Mouse (Mus musculus) ovary, adult 18-20 months (tissue): ENCODE results near the gene Tspan17.

ENCODE experiments used
- DNase-seq: peaks from one replicate; pipeline ENCODE4 v3.0.0; 2022; ENCODE audit warnings: low spot score, mixed read lengths

Gene Tspan17

DNA sequence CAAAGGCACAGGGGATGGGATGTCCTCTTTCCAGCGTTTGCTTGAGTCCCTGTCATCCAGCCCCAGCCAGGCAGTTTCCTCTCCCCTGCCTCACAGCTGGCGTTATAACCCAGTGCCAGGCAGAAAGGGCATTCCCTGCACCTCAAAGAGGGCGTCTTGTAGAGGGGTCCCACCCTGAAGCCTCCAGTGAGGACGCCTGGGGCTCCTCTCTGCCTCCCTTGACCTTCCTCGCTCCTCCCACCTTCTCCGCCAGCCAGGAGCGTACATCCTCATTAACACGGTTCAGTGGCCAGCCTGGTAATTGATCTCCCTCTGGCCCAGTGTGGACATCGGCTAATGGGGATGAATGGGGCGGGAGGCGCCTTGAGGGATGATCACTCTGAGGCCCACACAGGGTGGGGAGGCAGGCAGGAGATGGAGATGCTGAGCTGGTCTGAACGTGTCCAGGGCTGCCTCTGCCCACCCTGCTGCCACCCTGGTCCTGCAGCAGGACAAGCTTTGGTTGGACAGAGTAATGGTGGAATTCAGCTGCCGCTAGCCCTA is 17.3 kb downstream of the Tspan17 start:
- no peak for DNase-seq

DNA sequence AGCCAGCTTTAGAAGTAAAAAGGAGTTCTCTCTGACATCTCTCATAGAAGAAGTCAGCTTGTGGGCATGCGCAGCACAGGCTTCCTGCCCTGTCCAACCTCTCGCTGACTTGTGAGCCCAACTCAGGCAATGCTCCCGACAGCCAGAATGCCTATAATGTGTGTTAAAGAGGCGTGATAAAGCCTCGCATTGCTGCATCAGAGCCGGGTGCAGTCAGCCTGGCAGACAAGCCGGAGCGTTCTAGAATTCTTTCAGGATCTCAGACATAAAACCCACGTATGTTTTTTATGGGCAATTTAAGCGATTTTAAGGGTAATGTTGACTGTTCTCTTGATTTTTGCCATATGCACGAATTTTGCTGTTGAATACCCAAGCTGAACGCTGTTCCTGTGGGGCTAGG is 18.9 kb downstream of the Tspan17 start:
- no peak for DNase-seq

DNA sequence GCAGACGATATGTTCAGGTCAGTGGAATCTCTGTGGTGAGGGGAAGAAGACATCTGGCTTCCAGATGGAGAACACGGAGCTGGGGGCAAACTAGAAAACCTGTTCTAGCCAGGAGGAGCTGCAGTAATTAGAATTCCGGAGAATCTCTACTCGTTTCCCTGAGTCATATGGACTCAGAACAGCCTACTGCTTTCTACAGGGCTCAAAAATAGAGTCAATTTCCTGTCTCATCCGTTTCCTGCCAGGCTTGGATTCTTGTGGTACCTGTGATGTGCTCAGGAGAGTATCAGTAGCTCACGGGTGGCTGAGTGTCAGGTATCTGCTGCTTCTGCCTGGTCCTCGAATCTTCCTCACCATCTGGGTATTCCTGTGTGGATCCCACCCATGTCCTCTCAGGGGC is 22.3 kb downstream of the Tspan17 start:
- DNase-seq: no peak

DNA sequence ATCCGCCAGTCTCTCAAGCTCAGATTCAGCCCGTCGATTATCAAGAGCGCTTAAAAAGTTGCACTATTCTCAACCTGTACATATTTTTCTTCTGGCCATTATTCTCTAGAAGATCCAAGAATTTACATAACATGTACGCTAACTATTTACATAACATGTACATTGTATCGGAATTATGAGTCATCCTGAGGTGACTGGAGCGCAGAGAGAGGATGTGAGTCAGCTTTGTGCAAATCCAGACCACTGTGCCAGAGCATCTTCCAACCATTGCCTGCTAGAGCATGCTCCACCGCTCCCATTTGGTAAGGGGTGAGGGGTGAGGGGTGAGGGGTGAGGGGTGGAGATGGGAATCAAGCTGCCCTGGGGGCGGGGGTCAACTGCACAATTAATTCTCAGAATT is 24.2 kb downstream of the Tspan17 start:
- DNase-seq: no peak

DNA sequence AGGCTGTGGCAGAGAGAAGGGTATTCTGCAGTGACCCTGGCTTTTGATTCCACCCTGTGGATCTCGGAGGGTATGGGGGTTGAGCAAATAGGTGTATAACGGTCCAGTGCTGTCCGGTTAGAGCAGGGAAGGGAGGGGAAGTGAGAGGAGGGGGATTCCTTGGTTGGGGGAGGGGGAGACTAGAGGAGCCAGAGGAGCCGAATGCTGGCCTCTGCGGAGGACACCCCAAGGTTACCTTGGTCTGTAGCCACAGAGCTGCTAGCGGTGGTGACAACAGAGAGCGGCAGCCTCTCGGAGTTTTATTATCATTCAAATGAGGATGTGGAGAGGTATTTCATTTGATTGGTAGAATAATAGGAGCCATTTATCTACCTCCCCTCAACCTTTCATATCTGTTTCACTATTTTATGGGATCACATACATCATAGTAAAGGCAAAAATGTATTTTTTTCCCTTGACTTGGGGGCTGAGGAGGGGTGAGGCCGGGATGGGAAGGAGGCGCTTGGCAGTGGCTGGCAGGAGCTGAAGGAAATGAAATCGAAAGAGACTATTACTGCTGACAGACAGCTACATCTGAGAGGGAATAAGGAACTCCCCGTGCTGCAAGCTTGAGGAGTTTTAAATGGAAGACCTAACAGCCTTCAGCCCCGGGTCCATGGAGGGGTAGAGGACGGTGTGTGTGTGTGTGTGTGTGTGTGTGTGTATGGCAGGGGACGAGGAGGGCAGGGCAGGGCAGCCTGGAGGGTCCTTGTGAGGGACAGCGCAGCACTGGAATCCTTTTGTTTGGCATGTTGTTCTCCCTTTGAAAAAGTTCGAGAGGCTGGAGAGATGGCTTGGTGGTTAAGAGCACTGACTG is 29.4 kb downstream of the Tspan17 start:
- no peak for DNase-seq

DNA sequence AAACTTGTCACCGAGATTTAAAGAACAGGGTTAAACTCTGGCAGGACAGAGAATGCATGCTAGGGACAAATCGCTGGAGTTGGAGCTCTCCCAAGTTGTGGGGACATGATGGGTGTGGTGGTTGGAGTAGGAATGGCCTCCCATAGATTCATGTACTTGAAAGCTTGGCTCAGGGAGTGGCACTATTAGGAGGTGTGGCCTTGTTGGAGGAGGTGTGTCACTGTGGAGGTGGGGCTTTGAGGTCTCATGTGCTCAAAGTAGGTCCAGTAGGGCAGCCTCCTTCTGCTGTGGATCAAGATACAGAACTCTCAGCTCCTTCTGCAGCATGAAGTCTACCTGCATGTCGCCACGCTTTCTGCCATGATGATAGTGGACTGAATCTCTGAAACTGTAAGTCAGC is 31.9 kb downstream of the Tspan17 start:
- DNase-seq: no peak

DNA sequence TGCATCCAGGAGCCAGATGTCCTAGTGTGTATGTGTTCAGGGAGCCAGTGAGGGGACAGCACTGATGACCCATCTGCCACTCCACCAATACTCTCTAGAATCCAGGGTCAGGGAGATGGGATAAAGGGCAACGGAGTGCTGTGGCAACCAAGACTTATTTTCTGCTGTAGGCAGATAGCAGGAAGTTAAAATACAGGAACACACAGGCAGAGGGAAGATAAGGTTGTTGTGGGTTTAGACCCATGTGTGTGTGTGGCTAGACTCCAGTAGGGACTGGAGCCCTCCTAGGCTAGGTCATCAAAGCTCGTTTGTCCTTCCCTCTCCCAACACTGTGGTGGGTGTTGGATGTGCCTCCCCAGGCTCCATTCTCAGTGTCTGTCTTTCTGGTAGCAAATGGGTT is 32.8 kb downstream of the Tspan17 start:
- DNase-seq: no peak

DNA sequence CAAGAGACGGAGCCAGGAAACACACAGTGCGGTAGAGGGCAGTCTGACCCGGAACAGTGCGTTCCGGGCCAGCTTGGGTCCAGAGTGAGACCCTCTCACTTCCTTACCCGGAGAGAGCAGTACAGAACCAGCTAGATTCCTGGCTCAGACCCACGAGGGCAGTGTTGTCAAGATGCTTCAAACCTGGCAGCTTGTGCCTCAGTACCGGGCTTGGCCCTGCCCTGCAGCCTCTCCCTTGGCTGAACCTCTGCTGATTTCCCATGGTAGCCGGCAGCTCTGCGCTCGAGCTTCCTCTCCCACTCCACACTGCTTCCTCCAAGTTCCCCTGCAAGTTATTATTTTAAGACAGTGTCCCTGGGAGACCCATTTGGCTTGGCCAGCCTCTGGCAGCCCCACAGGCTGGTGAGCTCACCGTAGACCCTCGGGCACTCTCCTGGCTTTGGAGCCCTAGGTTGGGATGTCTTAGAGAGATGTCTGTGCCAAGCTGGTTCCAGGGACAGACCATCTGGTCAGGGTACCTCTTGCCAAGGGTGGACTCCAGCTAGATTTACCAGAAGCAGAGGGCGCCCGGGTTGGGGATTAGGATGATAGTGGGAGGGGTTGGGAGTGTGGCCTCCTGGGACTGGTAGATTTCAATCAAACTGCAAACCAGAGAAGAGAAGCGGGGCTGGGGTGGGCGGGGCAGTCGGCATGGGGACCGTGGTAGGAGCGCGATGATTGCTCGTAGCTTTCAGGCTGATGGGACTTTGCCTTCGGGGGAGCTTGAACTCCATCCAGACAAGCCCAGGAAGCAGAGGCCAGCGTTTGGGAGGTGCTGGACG is 35.1 kb downstream of the Tspan17 start:
- no peak for DNase-seq

DNA sequence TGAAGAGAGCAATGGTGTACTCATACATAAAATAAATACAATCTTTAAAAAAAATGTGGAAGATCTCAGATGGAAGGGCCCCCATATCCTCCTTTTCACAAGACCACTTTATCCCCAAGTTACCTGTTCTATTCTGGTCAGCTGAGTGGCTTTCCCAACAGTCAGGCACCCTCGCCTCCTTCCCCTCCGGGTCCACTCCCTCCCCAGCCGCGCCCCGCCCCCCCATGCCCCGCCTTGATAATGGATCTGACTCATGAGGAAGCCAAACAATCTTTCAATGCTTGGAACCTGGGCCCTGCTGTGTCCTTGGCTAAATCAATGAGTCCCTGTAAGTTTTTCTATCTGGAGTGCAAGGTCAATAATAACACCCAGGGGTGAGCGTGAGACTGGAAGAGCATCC is 38.8 kb downstream of the Tspan17 start:
- DNase-seq: no peak

DNA sequence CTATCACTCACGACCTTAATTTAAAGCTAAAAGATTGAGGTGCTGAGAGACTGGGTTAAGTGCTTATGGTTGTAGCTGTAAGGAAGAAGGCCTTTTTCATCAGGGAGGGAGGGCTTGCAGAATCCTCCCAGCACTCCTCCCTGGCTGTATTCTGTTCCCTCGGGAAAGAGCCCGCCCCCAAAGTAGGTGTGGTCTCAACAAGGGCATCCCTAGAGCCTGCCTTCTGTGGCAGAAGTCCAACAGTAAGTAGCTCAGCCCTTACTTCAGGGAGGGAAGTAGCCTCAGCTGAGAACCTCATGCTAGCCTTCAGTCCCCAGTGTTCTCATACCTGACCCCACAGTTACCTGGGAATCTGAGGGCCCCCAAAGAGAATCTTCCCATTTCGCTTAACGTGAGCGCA is 39.3 kb downstream of the Tspan17 start:
- no peak for DNase-seq

DNA sequence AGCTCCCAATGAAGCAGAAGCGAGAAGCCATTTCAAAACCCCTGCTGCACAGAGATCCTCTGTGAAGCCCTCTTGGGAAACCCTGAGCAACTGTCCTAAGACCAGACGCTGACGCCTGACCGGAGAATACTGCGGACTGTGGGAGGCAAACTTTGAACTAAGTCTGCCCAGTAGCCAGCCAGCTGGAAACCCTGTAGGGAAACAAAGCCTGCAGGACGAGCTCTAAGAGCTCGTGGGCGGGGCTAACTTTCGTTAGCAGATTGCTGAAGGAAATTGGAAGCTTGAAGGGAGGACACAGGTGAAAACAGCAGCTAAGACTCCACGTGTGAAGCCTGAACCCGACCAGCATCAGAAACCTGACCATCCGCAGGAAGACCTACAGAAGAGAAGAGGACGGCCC is 40.3 kb downstream of the Tspan17 start:
- DNase-seq: no peak

DNA sequence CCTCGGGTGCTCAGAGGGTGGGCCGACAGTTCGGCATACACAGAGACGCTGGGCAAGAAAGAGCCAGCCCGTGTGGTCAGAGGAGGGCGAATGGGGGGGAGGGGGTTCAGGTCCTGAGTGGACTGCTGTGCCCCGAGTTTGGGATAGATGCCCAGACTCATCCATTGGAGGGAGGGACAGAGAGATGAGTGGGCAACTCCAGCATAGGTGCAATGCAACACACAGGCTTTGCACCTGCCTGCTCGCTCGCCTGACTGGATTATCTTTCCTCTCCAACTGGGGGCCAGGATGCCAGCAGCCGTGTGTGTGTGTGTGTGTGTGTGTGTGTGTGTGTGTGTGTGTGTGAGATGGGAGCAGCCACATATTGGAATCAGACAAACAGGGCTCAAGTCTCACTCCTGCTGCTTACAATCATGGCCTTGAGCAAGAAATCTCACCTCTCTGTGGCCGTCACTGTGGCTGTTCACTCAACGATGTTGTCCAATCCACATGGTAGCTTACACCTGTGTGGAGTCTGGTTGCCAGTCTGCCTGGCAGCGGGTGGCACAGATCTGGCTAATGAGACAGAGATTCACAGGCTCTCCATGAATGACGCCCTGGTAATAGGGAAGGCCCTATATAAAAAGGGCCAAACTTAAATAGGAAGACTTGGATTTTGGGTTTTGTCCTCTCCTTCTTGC is 47.3 kb downstream of the Tspan17 start:
- DNase-seq: no peak

DNA sequence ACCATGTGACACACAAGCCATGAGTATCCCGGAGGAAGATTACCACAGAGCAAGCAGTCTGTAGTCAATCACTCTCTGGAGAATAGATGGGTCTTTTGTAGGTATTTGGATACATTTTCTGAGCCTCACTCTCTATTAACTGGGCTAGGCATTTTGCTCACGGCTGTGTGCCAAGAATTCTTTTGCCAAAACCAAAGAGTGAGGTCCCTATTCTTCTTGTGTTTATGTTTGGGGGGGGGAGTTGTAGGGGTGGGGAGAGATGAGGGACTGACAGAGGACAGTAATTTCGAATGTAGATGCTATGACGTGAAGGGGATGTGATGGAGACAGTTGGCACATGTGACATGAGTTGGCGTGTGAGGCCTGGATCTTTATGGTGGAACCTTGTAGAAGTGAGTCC is 47.9 kb downstream of the Tspan17 start:
- DNase-seq: no peak

DNA sequence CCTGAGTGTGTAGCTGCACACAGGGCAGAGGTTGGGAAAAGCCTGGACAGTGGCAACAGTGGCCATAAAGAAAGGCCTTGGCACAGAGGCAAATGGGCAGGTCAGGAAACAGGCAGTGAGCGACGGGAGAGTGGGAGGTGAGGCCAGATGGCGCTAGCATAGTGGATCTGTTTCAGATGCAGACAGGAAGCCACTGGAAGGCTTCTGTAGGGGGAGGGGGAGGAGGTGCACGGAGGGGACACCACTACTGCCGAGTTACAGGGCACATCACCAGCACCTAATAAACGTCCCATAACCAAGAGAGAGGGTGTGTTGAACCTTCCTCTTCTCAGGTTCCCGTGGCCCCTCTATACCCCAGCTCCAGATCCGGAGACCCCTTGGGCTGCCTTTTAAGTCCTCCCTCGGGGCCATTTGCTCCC is 48.3 kb downstream of the Tspan17 start:
- DNase-seq: no peak

DNA sequence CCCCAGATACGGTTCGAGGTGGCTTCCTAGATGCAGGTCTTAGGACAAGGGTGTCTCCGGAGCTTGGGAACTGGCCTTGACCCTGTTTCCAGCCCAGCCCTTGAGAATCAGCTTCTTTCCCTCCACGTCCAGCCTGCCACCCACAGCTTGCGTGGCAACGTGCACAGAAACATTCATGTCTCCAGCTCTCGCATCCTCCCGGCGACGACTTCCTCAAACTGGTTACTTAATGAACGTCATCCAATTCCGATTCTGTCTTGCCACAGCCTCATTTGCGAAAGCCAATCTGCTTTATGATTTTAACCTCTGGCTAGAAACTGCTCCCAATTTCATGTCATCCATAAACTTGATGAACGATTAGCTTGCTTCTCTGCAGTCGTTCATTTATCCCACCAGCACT is 49.4 kb downstream of the Tspan17 start:
- no peak for DNase-seq

DNA sequence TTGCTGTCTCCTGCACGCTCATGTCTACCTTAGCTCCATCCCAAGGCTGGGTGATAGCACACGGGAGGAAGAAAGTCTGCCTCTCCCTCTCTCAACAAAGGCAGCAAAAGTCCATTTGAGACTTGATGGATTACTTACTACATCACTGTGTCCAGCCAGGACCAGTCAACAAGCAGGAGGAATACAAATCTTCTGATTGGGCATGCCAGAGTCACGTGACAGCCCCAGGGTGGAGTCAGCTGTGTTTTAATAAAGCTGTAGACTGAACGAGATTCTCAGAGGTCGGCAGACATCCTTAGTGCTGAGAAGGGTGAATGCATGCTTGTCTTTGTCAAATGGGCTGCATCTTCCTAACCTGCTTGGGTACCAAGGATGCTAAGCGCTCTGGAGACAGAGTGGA is 50.0 kb downstream of the Tspan17 start:
- DNase-seq: no peak

DNA sequence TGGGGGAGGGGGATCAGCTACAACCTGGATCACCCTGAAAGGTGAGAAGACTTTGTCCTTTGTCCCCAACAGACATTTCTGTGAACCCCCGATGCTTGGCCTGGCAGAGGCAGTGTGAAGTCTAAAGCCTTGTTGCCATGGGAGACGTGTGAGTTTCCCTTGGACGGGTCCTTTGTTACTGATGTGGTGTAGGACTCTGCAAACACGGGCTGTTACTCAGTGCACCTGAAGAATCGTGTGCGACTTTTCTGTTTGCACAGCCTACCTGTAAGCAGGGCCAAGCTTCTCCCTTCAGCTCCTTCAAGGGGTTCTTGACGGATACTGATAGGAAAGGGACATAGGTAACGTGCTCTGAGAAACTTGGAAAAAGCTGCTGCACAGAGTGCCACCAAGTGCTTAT is 55.4 kb downstream of the Tspan17 start:
- no peak for DNase-seq
